Mouse (Mus musculus): ENCODE results near the gene Zfp341.

DNA sequence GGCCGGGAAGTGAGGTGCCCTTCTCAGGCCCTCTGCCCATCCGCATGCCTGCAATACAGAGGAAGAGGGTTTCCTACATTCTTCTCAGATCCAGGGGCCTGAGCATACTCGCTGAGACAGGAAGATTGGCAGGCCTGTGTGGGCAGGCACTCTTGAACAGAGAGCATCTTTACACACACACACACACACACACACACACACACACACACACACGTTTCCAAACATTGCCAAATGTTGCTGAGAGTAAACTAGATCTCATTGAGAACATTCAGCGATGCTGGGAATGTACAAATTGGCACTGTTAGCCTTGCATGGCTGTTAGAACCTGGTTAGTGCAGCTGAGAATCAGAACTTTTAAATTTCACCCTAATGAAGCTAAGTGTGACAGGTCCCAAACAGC, 17.4 kb downstream of the Zfp341 start:
- TF ChIP-seq CTCF (IDR thresholded peaks at IDR 0.05; ENCODE audit: extremely low read depth, insufficient read depth, insufficient read length, insufficient replicate concordance), result no peak
- no peak for TF ChIP-seq POLR2A (IDR thresholded peaks at IDR 0.05; ENCODE audit: low read depth, low read length)
